Mouse (Mus musculus): ENCODE measurements around the gene Scamp4.
"Not testable (repeated sequence)": the region's sequence is repeated elsewhere in the genome, so short reads cannot be mapped to it uniquely, and the experiment has no call there.

Gene Scamp4

GRCm38 (mm10) chr10:80611905-80612304, 9.2 kb downstream of the Scamp4 start:
- no peak for DNase-seq

- DNase-seq, result no peak
These were observed 11.1 kb downstream of the Scamp4 start for GRCm38 (mm10) chr10:80613821-80614220.

DNA sequence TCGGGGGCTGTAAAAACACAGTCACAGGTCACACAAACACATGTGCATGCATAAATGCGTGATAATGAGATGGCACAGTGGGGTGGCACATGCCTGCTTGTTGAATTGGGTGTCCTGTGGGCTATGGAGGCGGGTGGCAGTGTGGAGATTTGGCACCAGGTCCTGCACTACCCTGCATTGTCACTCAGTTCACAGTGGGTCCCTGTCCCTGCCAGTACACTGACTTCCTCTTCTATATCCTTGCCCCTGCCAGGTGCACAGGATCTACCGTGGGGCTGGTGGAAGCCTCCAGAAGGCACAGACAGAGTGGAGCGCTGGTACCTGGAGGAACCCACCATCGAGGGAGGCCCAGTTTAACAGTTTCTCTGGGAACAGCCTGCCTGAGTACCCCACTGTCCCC, 11.7 kb downstream of the Scamp4 start:
- DNase-seq, result peak in 1 of 2 experiments; percentile 6

DNA sequence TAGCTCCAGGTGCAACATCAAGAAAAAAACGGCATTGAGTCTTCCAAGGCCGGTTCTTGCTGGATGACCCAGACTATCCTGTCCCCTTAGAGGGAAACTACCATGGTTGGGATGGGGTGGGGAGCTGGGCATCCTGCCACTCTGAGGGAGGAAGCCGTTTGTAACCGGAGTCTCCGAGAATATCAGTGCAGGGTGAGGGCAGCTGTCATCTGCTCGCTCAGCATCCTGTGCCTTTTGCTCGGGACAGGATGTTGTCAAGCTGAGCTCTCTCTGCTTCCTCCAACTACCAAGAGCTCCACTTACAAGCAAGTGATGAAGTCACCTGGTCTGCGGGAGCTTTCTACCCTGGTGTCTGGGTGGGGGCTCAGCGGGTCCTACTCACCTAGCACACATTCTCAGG, 15.5 kb downstream of the Scamp4 start:
- peak in 1 of 2 experiments; percentile 17 for DNase-seq

- no peak for DNase-seq
These were observed 17.0 kb downstream of the Scamp4 start for GRCm38 (mm10) chr10:80619465-80620244.

- no peak for DNase-seq
These were observed 17.7 kb downstream of the Scamp4 start for GRCm38 (mm10) chr10:80620365-80620764.

GRCm38 (mm10) chr10:80620796-80621689, 18.4 kb downstream of the Scamp4 start:
- DNase-seq, result peak; percentile 53 to 61

DNA sequence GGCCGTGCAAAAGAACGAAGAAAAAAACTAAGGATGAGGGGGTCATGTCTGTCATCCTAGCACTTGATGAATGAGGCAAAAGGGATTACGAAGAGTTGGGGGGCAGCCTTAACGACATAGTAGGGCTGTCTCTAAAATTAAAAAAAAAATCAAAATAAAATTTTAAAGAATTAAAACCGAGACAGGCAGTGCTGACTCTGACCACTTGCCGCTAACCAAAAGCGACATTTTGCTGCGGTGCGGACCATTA, 18.9 kb downstream of the Scamp4 start:
- no peak for DNase-seq

GRCm38 (mm10) chr10:80621940-80622660, 19.4 kb downstream of the Scamp4 start:
- DNase-seq, result peak; percentile 100

GRCm38 (mm10) chr10:80622661-80623456, 20.2 kb downstream of the Scamp4 start, which contains the start of gene Csnk1g2:
TSS of gene Csnk1g2 (plus strand) at chr10:80622838.
- DNase-seq, result peak; percentile 78 to 79

DNA sequence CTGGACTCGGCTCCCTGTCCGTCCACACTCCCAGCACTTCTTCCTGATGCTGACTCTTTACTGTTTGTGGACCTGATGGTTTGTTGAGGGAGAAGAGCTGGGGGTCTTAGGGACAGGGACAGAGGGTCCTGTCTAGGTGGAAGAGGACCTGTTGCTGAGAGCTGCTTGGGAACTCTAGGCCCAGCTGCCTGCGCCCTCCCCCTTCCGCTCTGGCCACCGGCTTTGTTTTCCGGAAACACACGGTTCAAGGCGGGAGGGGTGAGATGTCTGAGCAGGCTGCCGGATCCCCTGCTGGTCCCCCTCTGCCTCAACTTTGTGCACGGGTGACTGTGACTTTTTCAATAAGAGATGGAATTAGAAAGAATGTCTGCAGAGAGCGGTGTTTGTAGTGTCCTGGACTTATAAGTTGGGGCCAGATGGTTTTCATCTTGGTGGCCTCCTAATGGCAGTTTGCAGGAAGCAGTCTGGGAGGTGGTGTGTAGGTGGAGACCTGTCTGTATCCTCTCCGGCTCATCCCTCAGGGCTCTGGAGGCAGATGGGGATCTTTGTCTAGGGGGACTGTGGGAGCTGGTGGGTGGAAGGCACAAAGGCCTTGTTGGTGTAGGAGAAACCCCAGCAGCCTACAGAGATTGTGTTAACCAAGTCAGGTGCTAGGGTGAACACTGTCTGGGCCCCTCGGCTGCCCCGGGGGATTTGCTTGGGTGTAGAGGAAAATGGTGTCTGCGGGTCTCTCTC, 21.0 kb downstream of the Scamp4 start:
- peak; percentile 68 to 69 for DNase-seq

GRCm38 (mm10) chr10:80625764-80626163, 23.1 kb downstream of the Scamp4 start:
- DNase-seq, result no peak

DNA sequence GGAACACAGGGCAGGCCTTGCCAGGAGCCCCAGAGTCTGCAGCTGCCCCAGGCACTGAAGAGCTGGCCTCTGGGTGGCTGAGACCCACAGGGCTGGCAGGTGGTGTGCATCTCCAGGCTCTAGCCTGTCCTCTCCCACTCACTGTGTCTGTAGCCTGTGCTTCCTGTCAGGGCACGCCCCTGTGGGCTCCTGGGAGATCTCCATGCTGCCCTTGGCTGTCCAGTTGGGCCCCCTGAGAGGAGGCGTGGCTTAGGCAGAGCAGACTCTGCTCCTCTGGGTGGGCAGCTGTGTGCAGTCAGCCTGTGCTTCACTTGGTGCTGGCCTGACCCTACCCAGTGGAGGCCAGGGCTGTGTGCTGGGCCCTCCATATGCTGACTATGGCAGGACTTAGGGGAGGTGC, 25.0 kb downstream of the Scamp4 start:
- peak in 1 of 2 experiments; percentile 39 for DNase-seq

DNA sequence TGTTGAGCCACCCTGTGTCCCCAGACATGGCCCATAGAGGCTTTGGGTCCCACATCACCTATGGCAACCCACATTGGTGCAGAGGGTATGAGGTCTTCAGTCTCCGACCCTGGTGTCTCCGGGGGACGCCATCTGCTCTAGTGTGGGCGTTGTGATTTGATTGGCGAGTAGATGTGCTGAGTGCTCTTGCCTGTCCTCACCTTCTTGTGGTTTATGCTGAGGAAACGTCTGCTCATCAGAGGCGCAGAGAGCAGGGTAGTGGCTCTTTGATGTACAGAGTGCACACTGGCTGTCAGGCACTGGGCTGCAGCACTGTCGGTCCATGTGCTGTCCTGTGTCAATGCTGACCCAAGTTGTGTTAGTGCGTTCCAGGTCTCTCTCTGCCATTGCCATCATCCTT, 26.3 kb downstream of the Scamp4 start:
- DNase-seq, result peak in 1 of 2 experiments; percentile 42

GRCm38 (mm10) chr10:80635345-80635744, 32.7 kb downstream of the Scamp4 start:
- no peak for DNase-seq

GRCm38 (mm10) chr10:80646936-80647335, 44.3 kb downstream of the Scamp4 start:
- no peak for DNase-seq

DNA sequence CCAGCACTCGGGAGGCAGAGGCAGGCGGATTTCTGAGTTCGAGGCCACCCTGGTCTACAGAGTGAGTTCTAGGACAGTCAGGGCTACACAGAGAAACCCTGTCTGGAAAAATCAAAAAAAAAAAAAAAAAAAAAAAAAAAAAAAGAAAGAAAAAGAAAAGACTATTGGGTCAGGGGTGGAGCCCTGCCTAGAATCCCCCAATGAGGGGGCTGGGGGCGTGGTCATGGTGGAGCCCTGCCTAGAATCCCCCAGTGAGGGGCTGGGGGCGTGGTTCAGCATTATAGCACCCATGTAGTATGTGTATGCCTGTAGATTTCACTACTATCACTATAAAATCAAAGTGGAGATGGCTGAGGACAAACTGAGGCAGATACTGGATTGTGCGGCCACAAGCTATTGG, 47.2 kb downstream of the Scamp4 start:
- DNase-seq, result not testable (repeated sequence)

- no peak for DNase-seq
These were observed 47.7 kb downstream of the Scamp4 start for GRCm38 (mm10) chr10:80650392-80650791.

DNA sequence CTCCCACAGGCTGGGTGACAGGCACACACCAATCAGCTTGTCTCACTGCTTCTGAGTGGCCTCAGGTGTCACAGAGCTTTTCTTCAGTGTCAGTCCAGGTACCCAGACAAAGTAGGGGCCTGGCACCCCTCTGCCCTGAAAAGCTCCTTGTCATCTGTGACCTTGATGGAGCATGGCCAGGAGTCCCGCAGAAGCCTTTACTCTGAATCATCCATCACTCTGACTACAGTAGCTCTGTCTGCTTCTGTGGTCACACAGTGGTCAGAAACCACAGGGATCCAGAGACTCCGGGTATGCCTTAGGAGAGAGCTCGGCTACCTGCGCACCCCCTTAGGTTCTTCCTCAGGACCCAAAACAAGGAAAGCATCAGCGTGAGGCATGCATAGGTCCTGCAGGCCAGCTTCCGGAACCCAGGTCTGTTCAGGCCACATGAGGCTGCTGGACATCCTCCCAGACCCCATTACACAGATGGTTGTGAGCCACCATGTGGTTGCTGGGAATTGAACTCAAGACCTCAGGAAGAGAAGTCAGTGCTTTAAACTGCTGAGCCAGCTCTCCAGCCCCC, 50.6 kb downstream of the Scamp4 start:
- no peak for DNase-seq

GRCm38 (mm10) chr10:80654866-80655265, 52.2 kb downstream of the Scamp4 start:
- DNase-seq, result peak; percentile 57 to 60

- DNase-seq, result peak in 1 of 2 experiments; percentile 51
These were observed 52.9 kb downstream of the Scamp4 start for GRCm38 (mm10) chr10:80655406-80656129.
